Comparison of ENCODE assay signal across 17 mouse cellular contexts in the genomic region with DNA sequence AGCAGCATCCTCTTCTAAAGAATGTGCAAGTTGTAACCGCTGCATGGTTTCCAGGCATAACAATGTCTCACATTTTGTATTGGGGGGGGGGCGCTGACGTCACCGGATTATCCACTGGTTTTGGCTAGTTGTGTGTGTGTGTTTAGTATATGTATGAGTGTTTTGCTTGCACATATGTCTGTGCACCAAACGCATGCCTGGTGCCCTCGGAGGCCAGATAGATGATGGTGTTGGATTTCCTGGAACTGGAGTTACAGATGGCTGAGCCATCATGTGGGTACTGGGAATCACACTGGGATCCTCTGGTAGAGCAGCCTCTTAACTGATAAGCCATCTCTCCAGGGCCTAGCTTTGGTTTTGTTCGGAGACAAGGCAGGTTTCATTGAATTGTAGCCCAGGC. TPM values are rescaled to one million over a fixed set of nuclear protein-coding genes. Genes with fewer than 3 reads are reported as not detected.
A peak's percentile ranks its signal among the peaks of the same experiment; 100 is the strongest.
DNase-seq lines count a peak whose midpoint lies in the region; ATAC-seq lines count a peak whose summit lies in the region.
"Had no signal": no experiment of that assay in that cellular context is flagged by ENCODE, and none has a peak within 500 bp of the region (broad histone marks: within the 10 kb centered on the region; RNA-seq: fewer than 3 reads in every experiment).

No protein-coding gene starts in this region.

- H3K4me2 ChIP-seq in forebrain, embryonic 13.5 days = peak overlapping the region; percentile 90; the same call in 1 of the 2 replicates
- peak overlapping the region; percentile 84 for H3K4me2 ChIP-seq in hindbrain, embryonic 13.5 days
- peak overlapping the region; percentile 82 for H3K4me2 ChIP-seq in midbrain, embryonic 13.5 days (replicated peaks)
- H3K4me2 ChIP-seq in neural tube, embryonic 15.5 days = peak overlapping the region; percentile 89
- H3K4me2 ChIP-seq: kidney, embryonic 15.5 days had no signal

- DNase-seq in forebrain, embryonic 10.5 days (ENCODE audit: extremely low spot score, low spot score) = no peak
- DNase-seq in ovary, postnatal 36 days (ENCODE audit: low spot score) = no peak
- DNase-seq: adrenal gland, postnatal 25 days; heart, adult 18-20 months; heart, postnatal 14 days; lung, postnatal 36 days; right cerebral cortex, postnatal 25 days; thymus, postnatal 4 days had no signal

- no peaks in the 10 kb centered on the region for H3K9me3 ChIP-seq in forebrain, embryonic 13.5 days (replicated peaks)
- H3K9me3 ChIP-seq in forebrain, embryonic 10.5 days = no peaks in the 10 kb centered on the region; the same call in 1 of the 2 replicates
- H3K9me3 ChIP-seq in hindbrain, embryonic 13.5 days = no peaks in the 10 kb centered on the region
- H3K9me3 ChIP-seq in midbrain, embryonic 13.5 days = no peaks in the 10 kb centered on the region
- H3K9me3 ChIP-seq in neural tube, embryonic 15.5 days (replicated peaks) = no peaks in the 10 kb centered on the region
- H3K9me3 ChIP-seq: kidney, embryonic 15.5 days had no signal

- H3K36me3 ChIP-seq in forebrain, embryonic 13.5 days (ENCODE audit: poor library complexity, severe bottlenecking) = peaks cover 22% of the 10 kb centered on the region
- H3K36me3 ChIP-seq in forebrain, embryonic 10.5 days (replicated peaks) = peaks cover 35% of the 10 kb centered on the region
- peaks cover 24% of the 10 kb centered on the region for H3K36me3 ChIP-seq in hindbrain, embryonic 13.5 days
- H3K36me3 ChIP-seq in midbrain, embryonic 13.5 days = peaks cover 31% of the 10 kb centered on the region
- H3K36me3 ChIP-seq in neural tube, embryonic 15.5 days = no peaks in the 10 kb centered on the region

- H3K9ac ChIP-seq in forebrain, embryonic 13.5 days = no peak overlapping the region
- 0 out of 2 replicates have a peak overlapping the region, but pooled peaks have one; percentile 0 for H3K9ac ChIP-seq in hindbrain, embryonic 13.5 days
- H3K9ac ChIP-seq in midbrain, embryonic 13.5 days (replicated peaks) = no peak overlapping the region
- no peak overlapping the region for H3K9ac ChIP-seq in neural tube, embryonic 15.5 days (replicated peaks)
- H3K9ac ChIP-seq: kidney, embryonic 15.5 days; liver, embryonic 14.5 days had no signal

- H3K4me1 ChIP-seq in forebrain, embryonic 13.5 days = peaks cover 59% of the 10 kb centered on the region
- H3K4me1 ChIP-seq in forebrain, embryonic 10.5 days = peaks cover 39% of the 10 kb centered on the region
- peaks cover 70% of the 10 kb centered on the region for H3K4me1 ChIP-seq in hindbrain, embryonic 13.5 days (replicated peaks)
- peaks cover 75% of the 10 kb centered on the region for H3K4me1 ChIP-seq in midbrain, embryonic 13.5 days (replicated peaks)
- peaks cover 66% of the 10 kb centered on the region for H3K4me1 ChIP-seq in neural tube, embryonic 15.5 days

- ATAC-seq in forebrain, embryonic 13.5 days = no peak
- ATAC-seq in hindbrain, embryonic 13.5 days (ENCODE audit: low FRiP score) = no peak
- ATAC-seq in midbrain, embryonic 13.5 days = no peak
- no peak for ATAC-seq in neural tube, embryonic 15.5 days (ENCODE audit: low FRiP score)
- ATAC-seq in megakaryocyte, adult 5-6 weeks (ENCODE audit: poor library complexity, severe bottlenecking) = no peak
- no peak for ATAC-seq in CD4-positive, CD25-positive, alpha-beta regulatory T cell, adult 4 months

- no peaks in the 10 kb centered on the region for H3K27me3 ChIP-seq in forebrain, embryonic 13.5 days
- no peaks in the 10 kb centered on the region for H3K27me3 ChIP-seq in forebrain, embryonic 10.5 days (ENCODE audit: poor library complexity, severe bottlenecking)
- H3K27me3 ChIP-seq in hindbrain, embryonic 13.5 days = no peaks in the 10 kb centered on the region
- no peaks in the 10 kb centered on the region for H3K27me3 ChIP-seq in midbrain, embryonic 13.5 days
- H3K27me3 ChIP-seq in neural tube, embryonic 15.5 days (replicated peaks) = no peaks in the 10 kb centered on the region
- H3K27me3 ChIP-seq: kidney, embryonic 15.5 days had no signal

- WGBS in forebrain, embryonic 13.5 days = 92% methylated on average over 7 of the region's 7 CpGs
- WGBS in forebrain, embryonic 10.5 days = 89% methylated on average over 7 of the region's 7 CpGs
- 79% methylated on average over 7 of the region's 7 CpGs for WGBS in hindbrain, embryonic 13.5 days
- WGBS in midbrain, embryonic 13.5 days = 84% methylated on average over 7 of the region's 7 CpGs
- WGBS in neural tube, embryonic 15.5 days = 77% methylated on average over 7 of the region's 7 CpGs

- no peak overlapping the region for H3K27ac ChIP-seq in forebrain, embryonic 13.5 days
- H3K27ac ChIP-seq in forebrain, embryonic 10.5 days = no peak overlapping the region
- H3K27ac ChIP-seq in hindbrain, embryonic 13.5 days = no peak overlapping the region
- H3K27ac ChIP-seq in midbrain, embryonic 13.5 days = no peak overlapping the region
- no peak overlapping the region for H3K27ac ChIP-seq in neural tube, embryonic 15.5 days (replicated peaks)
- H3K27ac ChIP-seq: kidney, embryonic 15.5 days; liver, embryonic 14.5 days had no signal

- no peak overlapping the region for H3K4me3 ChIP-seq in forebrain, embryonic 13.5 days
- no peak overlapping the region for H3K4me3 ChIP-seq in forebrain, embryonic 10.5 days
- peak overlapping the region; percentile 98 for H3K4me3 ChIP-seq in hindbrain, embryonic 13.5 days
- peak overlapping the region; percentile 98; the same call in 1 of the 2 replicates for H3K4me3 ChIP-seq in midbrain, embryonic 13.5 days (replicated peaks)
- H3K4me3 ChIP-seq in neural tube, embryonic 15.5 days (replicated peaks) = 0 out of 2 replicates have a peak overlapping the region, but pooled peaks have one; percentile 1
- H3K4me3 ChIP-seq: kidney, embryonic 15.5 days had no signal

RNA-seq across cellular contexts. Expression of a gene that starts 8.5 kb away (rescaled TPM):
- 39.2 and 44.4 TPM in 2 replicates for polyA plus RNA-seq in forebrain, embryonic 13.5 days (2015; fragmentation: Nextera tagmentation; extraction: Ambion mirVana)
- polyA plus RNA-seq in forebrain, embryonic 10.5 days (2016; fragmentation: Nextera tagmentation; extraction: Ambion mirVana) = 14.0 and 16.6 TPM in 2 replicates
- polyA plus RNA-seq in hindbrain, embryonic 13.5 days (2015; fragmentation: Nextera tagmentation; extraction: Ambion mirVana) = 86.6 and 97.1 TPM in 2 replicates
- 72.4 and 79.8 TPM in 2 replicates for polyA plus RNA-seq in midbrain, embryonic 13.5 days (2015; fragmentation: Nextera tagmentation; extraction: Ambion mirVana)
- 43.3 and 53.7 TPM in 2 replicates for polyA plus RNA-seq in neural tube, embryonic 15.5 days (2015; fragmentation: Nextera tagmentation; extraction: Ambion mirVana)
- total RNA-seq in megakaryocyte, adult 5-6 weeks (2015) = 3.4 and 3.8 TPM in 2 replicates
- 1.7 and 2.3 TPM in 2 replicates for total RNA-seq in megakaryocyte, adult 5-6 weeks (2017)
- under 1 TPM; 0.56 to 0.60 TPM for polyA plus RNA-seq in CD4-positive, CD25-positive, alpha-beta regulatory T cell, adult 4 months (2017; shearing (Covaris generic))
- total RNA-seq: common myeloid progenitor, adult 5-6 weeks had no signal

Comparison
In these comparisons a context has a peak if more than half of its experiments do, and no peak if none do; other contexts are left out.
1. H3K4me3 ChIP-seq: peak in hindbrain, embryonic 13.5 days (single experiment), midbrain, embryonic 13.5 days (single experiment) and neural tube, embryonic 15.5 days (single experiment); none in forebrain, embryonic 13.5 days (single experiment) and forebrain, embryonic 10.5 days (single experiment).
2. Peak in every context shown above with its lines, with median percentiles within 50 percentile points of each other: H3K4me2 ChIP-seq.